Mouse (Mus musculus) heart, postnatal 25 days (tissue): ENCODE measurements around the gene Gna14. TPM values are rescaled to one million over a fixed set of nuclear protein-coding genes. Genes with fewer than 3 reads are reported as not detected.

Source experiments
- DNase-seq: peaks from one replicate; pipeline ENCODE4 v3.0.0; 2022; ENCODE audit warnings: low spot score
- intact Hi-C: fragments of 180-260 bp; cut with DNase I; formaldehyde crosslinking; loops from one replicate; pipeline ENCODE4 v1.15.1; 2025
- total RNA-seq, 2 experiments: library from RNA; stranded (reverse); gene quantifications; 2 replicates each; pipeline ENCODE4 v1.2.3; 2021

Gna14 gene
- total RNA-seq, 2 experiments from 2014 or later = 0.11 to 0.47 TPM

DNA sequence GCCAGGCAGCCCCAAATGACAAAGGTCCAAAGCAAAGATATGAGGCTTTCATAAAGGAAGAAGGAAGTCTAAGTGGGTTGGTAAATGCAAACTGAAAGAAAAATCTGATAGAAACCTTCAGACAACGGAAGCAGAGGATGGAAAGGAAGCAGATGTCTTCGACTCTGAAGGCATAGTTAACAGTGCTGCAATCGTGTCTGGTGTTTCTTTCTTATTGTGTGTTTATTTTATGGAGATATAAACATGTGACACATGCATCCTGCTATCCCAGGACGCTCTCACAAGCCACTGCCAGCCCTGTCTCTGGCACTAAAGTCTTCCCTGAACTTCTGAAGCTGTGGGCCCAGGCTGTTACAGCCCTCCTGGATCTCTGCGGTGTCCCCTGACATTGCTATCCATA lies 13.2 kb downstream of the Gna14 start:
- DNase-seq = no peak

DNA sequence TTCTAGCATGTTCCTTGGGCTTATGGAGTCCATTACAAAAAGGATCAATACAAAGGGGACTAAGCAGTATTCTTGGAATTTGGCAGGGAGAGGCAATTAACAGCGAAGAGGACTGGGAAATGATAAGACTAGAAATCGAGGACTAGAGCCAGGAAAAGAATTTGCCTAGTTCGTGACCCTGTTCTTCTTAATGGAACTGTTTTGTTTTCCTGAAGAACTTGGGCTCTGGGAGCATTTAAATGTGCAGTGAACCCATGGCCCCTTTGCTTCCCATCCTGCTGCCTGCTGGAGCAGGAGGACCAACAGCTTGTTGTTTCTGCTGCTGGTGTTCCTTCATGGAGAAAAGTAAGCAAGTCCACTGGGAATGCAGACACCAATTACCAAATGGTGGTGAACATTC lies 15.3 kb downstream of the Gna14 start:
- intact Hi-C loops = no loop called here
- DNase-seq = no peak

More for the DNA sequence above, 13.2 kb downstream of the Gna14 start:
- intact Hi-C loops = no loop called here

- no peak for DNase-seq
- intact Hi-C loops = no loop called here
Observed at GRCm38 (mm10) chr19:16456181-16456580, 20.6 kb downstream of the Gna14 start.

GRCm38 (mm10) chr19:16457127-16457526 lies 21.6 kb downstream of the Gna14 start:
- DNase-seq = no peak
- intact Hi-C loops = no loop called here

- intact Hi-C loops = no loop called here
Observed at GRCm38 (mm10) chr19:16459317-16459716, 23.8 kb downstream of the Gna14 start.

DNA sequence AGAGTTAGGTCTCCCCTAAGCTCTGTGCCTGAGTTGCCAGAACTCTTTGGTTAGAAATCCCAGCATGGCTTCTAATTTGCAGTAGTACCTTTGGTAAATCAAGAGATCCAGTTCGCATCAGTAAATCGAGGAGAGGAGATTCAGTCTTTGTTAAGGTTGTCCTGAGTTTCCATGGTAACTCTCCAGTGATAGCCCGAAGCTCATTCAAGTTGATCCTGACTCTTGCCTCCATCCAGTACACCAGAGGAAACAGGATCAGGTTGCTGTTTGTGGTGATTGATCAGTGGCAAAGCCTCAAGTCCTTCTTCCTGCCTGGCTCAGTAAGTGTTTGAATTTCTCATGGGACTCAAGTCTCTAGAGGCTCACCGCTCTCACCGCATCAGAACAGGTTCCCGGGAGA lies 24.7 kb downstream of the Gna14 start:
- DNase-seq = no peak
- intact Hi-C loops = no loop called here

More at GRCm38 (mm10) chr19:16459317-16459716, 23.8 kb downstream of the Gna14 start:
- no peak for DNase-seq

DNA sequence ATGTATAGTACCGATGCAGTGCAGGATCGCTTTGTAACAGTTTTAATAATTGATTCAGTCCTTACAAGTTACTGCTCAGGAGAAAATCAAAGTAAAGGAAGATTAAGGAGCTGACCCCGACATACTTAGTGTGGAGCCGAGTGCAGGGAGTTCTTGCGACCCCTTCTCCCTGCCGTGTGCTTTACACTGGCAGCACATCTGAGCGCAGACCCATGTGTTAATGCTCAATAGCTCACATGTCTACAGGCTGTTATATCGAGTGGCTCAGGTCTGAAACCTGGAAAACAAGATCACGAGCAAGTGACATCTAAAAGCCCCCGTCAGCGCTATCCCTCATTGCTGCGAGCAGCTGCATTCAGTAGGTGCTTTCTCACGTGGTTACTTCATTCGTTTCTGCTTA lies 25.3 kb downstream of the Gna14 start:
- intact Hi-C loops = no loop called here
- DNase-seq = no peak

- no peak for DNase-seq
- intact Hi-C loops = no loop called here
Observed at GRCm38 (mm10) chr19:16462461-16462860, 26.9 kb downstream of the Gna14 start.

GRCm38 (mm10) chr19:16464730-16465129 lies 29.2 kb downstream of the Gna14 start:
- no peak for DNase-seq
- intact Hi-C loops = no loop called here

DNA sequence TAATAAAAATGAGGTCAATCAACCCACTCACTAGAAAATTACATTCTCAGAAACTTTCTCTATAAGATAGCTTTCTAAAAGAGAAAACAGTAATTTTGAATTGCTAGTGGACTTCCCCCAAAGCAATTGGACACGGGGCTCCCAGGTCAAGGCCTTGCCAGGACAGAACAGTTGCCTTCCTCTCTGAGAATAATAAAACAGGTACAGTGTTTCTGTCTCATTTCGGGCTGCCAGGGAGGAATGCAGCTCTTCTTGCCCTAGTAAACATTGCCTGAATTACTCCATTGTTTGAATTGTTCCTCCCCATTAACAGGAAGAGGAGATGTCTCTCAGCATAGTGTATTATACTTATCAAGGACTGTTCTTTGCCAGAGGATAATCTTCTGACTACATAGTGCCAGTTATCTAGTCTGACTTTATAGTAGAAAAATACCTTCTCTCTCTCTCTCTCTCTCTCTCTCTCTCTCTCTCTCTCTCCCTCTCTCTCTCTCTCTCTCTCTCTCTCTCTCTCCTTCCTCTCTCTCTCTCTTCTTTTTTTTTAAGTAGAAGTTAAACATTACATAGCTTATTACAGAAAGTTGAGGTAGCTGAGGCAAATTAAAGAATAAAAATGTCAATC lies 33.3 kb downstream of the Gna14 start:
- no peak for DNase-seq
- intact Hi-C loops = no loop called here

DNA sequence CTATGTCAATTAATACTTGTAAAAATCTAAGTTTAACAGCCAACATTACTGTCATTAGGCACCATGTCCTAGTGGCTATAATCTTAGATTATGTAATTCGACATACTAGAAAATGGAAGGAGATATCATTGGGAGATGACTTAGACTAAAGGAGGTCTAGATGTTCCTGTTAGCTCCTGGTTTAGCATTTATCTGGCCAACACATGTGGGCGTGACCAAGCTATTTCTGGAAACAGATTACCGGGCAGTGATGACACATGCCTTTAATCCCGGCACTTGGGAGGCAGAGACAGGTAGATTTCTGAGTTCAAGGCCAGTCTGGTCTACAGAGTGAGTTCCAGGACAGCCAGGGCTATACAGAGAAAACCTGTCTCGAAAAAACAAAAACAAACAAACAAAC lies 37.1 kb downstream of the Gna14 start:
- intact Hi-C loops = no loop called here

GRCm38 (mm10) chr19:16477314-16477946 lies 41.9 kb downstream of the Gna14 start:
- intact Hi-C loops = no loop called here

More for the DNA sequence above, 37.1 kb downstream of the Gna14 start:
- DNase-seq = no peak

GRCm38 (mm10) chr19:16478186-16478607 lies 42.6 kb downstream of the Gna14 start:
- no peak for DNase-seq
- intact Hi-C loops = no loop called here

More at GRCm38 (mm10) chr19:16477314-16477946, 41.9 kb downstream of the Gna14 start:
- no peak for DNase-seq

- intact Hi-C loops = no loop called here
- DNase-seq = no peak
Observed at GRCm38 (mm10) chr19:16482047-16482446, 46.5 kb downstream of the Gna14 start.

DNA sequence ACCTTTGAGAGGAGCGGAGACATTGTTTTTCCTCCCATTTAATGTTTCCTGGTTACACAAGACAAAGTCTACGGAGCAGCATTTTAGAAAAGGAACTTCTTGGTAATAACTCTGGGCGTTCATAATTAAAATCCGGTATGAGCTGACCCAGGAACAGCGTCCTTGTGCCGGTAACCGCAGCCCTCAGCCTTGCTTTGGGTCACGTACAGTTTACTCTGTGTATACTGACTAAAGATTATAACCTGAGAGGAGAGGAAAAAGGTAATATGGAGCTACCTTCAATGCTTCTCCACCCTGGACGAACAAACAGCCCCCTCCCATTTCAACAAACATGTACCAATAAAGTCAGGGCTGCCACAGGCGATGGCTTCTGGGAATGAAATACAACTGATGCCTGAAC lies 48.7 kb downstream of the Gna14 start:
- no peak for DNase-seq
- intact Hi-C loops = no loop called here

DNA sequence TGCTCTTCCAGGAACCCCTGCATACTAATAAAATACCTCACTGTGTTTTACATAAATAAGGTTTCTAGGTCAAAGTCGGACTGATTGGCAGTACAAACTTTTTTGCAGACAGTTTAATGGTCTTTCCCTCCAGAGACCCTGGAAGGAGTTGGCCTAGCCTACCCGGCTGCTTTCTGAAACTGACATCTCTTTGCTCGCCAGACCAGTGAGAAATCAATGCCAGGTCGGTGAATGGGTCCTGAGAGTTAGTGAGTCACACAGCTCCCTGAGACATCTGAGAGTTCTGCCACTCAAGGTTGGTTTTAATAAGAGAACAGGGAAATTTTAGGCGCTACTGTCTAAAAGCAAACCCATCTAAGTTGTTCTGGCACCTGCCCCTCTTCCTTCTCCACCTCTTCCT lies 49.1 kb downstream of the Gna14 start:
- intact Hi-C loops = no loop called here
- DNase-seq = no peak

DNA sequence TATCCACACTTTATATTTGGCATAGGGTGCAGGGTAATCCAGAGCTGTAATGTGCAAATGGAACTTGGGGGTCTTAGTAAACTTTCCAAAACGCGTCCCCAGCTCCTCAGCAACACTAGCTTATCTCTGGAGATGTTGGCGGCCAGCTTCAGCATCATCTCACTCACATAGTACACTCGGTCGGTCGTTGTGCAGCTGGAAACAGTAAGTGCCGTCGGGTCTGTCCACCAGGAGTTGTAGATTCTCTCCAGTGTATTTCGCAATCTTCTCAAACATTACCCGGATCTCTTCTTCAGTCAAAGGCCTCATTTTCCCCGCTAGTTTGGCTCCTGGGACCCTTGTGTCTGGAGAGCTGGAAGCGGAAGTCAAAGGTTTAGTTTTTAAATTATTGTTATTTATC lies 55.2 kb downstream of the Gna14 start:
- DNase-seq = no peak
- intact Hi-C loops = no loop called here

GRCm38 (mm10) chr19:16491497-16491896 lies 55.9 kb downstream of the Gna14 start:
- no peak for DNase-seq

GRCm38 (mm10) chr19:16492453-16492852 lies 56.9 kb downstream of the Gna14 start:
- intact Hi-C loops = no loop called here

More at GRCm38 (mm10) chr19:16491497-16491896, 55.9 kb downstream of the Gna14 start:
- intact Hi-C loops = no loop called here

GRCm38 (mm10) chr19:16494816-16495516 lies 59.4 kb downstream of the Gna14 start:
- DNase-seq = no peak
- intact Hi-C loops = no loop called here

More at GRCm38 (mm10) chr19:16492453-16492852, 56.9 kb downstream of the Gna14 start:
- DNase-seq = no peak

- intact Hi-C loops = no loop called here
- DNase-seq = no peak
Observed at GRCm38 (mm10) chr19:16496016-16496415, 60.5 kb downstream of the Gna14 start.
